Mouse (Mus musculus) embryonic facial prominence, embryonic 13.5 days (tissue): ENCODE results near the gene Atp1a1. TPM values are rescaled to one million over a fixed set of nuclear protein-coding genes. Genes with fewer than 3 reads are reported as not detected.

Experiments used
- ATAC-seq: fragments of 200-750 bp; cut with Nextera tagmentation; 2 replicates; pipeline ENCODE4 v1.8.0; 2017; ENCODE audit warnings: low read depth; ENCODE audit not compliant: insufficient number of reproducible peaks, insufficient read depth, low FRiP score, low TSS enrichment
- H3K27ac ChIP-seq: fragments of 300-500 bp; sonication (generic); 2 replicates; pipeline ENCODE4 v1.5.1; 2015; ENCODE audit warnings: moderate library complexity, mild to moderate bottlenecking, inconsistent platforms
- H3K27me3 ChIP-seq: fragments of 300-500 bp; sonication (generic); 2 replicates; pipeline ENCODE4 v1.6.1; 2015; ENCODE audit warnings: mild to moderate bottlenecking, inconsistent platforms
- H3K36me3 ChIP-seq: fragments of 300-500 bp; sonication (generic); 2 replicates; pipeline ENCODE4 v1.6.1; 2015; ENCODE audit warnings: mild to moderate bottlenecking, inconsistent platforms
- H3K4me1 ChIP-seq: fragments of 300-500 bp; sonication (generic); 2 replicates; pipeline ENCODE4 v1.6.1; 2015; ENCODE audit warnings: inconsistent platforms
- H3K4me2 ChIP-seq: fragments of 300-500 bp; sonication (generic); 2 replicates; pipeline ENCODE4 v1.6.1; 2015; ENCODE audit warnings: moderate library complexity, mild to moderate bottlenecking, inconsistent platforms
- H3K4me3 ChIP-seq: fragments of 300-500 bp; sonication (generic); 2 replicates; pipeline ENCODE4 v1.5.1; 2015; ENCODE audit warnings: mild to moderate bottlenecking, inconsistent platforms
- H3K9ac ChIP-seq: fragments of 300-500 bp; sonication (generic); 2 replicates; pipeline ENCODE4 v1.6.1; 2015; ENCODE audit warnings: mild to moderate bottlenecking, inconsistent platforms
- H3K9me3 ChIP-seq: fragments of 300-500 bp; sonication (generic); 2 replicates; pipeline ENCODE4 v1.6.1; 2016; ENCODE audit warnings: inconsistent platforms
- WGBS: fragments of 180-500 bp; shearing (Covaris S2); methylation state at CpG from one replicate; pipeline ENCODE4 v1.1.7; 2015; ENCODE audit warnings: mixed read lengths; 5-methylcytosine and 5-hydroxymethylcytosine counted together
- polyA plus RNA-seq: library from polyadenylated mRNA; unstranded; fragments of >200 nt; fragmentation: Nextera tagmentation; extraction: Ambion mirVana; gene quantifications from 2 replicates; pipeline ENCODE4 v1.2.1, GENCODE M21; 2015

Atp1a1 gene
- polyA plus RNA-seq, 1 experiment from 2014 or later, result 61.7 TPM

- Histone ChIP-seq H3K4me2 (no peak overlapping the region), H3K27me3 (no peaks in the 10 kb centered on the region), H3K27ac (no peak overlapping the region), H3K9ac (no peak overlapping the region), H3K9me3 (no peaks in the 10 kb centered on the region), H3K4me1 (0 out of 2 replicates have a peak, but pooled peaks cover 2% of the 10 kb centered on the region), H3K4me3 (no peak overlapping the region), H3K36me3 (peaks cover 98% of the 10 kb centered on the region)
- 77% methylated on average over 7 of the region's 7 CpGs for whole genome bisulfite sequencing
- no peak for ATAC-seq
These were observed 16.2 kb downstream of the Atp1a1 start for GRCm38 (mm10) chr3:101588299-101588698.

GRCm38 (mm10) chr3:101586794-101587193 lies 17.7 kb downstream of the Atp1a1 start:
- Histone ChIP-seq H3K36me3 (peaks cover 98% of the 10 kb centered on the region), H3K27ac (no peak overlapping the region), H3K4me2 (no peak overlapping the region), H3K4me3 (no peak overlapping the region), H3K27me3 (no peaks in the 10 kb centered on the region), H3K4me1 (no peaks in the 10 kb centered on the region), H3K9me3 (no peaks in the 10 kb centered on the region), H3K9ac (no peak overlapping the region)
- WGBS, result 91% methylated on average over 12 of the region's 12 CpGs
- no peak for ATAC-seq

DNA sequence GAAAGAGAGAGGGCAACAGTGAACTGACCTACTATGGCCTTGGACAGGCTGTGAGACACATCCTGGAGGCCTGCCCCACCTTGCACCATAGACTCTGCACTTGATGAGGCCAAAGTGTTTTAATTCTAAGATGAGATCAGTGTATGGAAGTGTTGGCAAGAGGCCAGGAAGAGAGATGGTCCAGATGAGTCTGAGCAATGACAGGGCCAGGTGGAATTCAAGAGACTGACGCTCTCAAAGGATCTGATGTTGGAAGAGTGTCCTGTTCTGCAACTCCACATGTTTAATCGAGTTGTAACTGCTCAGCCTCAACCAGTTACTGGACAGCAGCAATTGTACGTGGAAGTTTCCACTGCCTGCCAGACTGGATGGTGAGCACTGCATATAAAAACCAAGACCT lies 26.4 kb downstream of the Atp1a1 start:
- Histone ChIP-seq H3K27ac (no peak overlapping the region), H3K27me3 (no peaks in the 10 kb centered on the region), H3K4me3 (no peak overlapping the region), H3K9ac (no peak overlapping the region), H3K4me1 (peaks cover 7% of the 10 kb centered on the region), H3K9me3 (no peaks in the 10 kb centered on the region), H3K4me2 (no peak overlapping the region), H3K36me3 (peaks cover 88% of the 10 kb centered on the region)
- WGBS, result 80% methylated on average over 3 of the region's 3 CpGs
- ATAC-seq, result no peak

GRCm38 (mm10) chr3:101577361-101577760 lies 27.1 kb downstream of the Atp1a1 start:
- H3K36me3 ChIP-seq, result peaks cover 81% of the 10 kb centered on the region
- no peaks in the 10 kb centered on the region for H3K27me3 ChIP-seq
- no peak overlapping the region for H3K4me2 ChIP-seq
- H3K9ac ChIP-seq, result no peak overlapping the region
- 79% methylated on average over 5 of the region's 5 CpGs for WGBS
- no peak overlapping the region for H3K4me3 ChIP-seq
- no peak for ATAC-seq
- no peaks in the 10 kb centered on the region for H3K9me3 ChIP-seq
- H3K27ac ChIP-seq, result no peak overlapping the region
- H3K4me1 ChIP-seq, result peaks cover 14% of the 10 kb centered on the region

DNA sequence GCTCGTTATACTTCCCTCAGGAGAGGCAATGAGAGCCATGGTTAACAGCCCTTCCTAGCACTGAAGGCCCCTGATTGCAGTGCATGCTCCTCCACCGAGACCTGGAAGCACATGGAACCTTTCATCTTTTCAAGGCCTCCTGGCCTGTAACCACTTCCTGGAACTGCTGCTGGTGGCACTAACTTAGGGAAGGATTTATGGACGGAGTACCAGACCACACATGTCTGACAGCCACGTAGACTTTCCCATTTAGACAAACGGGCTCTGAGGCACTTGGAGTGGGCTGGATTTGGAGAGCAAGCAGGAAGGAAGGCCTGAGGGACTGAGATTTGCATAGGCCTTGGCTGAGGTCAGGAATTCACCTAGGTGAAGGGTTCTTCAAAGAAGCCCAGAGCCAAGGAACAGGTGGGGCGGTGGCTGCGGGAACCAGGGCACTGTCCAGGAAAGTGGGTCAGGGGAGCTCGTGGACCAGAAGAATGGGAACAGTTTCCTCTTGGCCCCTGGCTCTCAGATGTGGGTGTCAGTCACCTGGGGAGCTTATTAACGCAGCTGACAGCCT lies 28.9 kb downstream of the Atp1a1 start:
- no peak overlapping the region for H3K9ac ChIP-seq
- H3K27ac ChIP-seq, result no peak overlapping the region
- H3K4me1 ChIP-seq, result peaks cover 32% of the 10 kb centered on the region
- H3K36me3 ChIP-seq, result peaks cover 63% of the 10 kb centered on the region
- no peaks in the 10 kb centered on the region for H3K9me3 ChIP-seq
- no peak overlapping the region for H3K4me2 ChIP-seq
- no peak for ATAC-seq
- 72% methylated on average over 9 of the region's 9 CpGs for WGBS
- no peaks in the 10 kb centered on the region for H3K27me3 ChIP-seq
- H3K4me3 ChIP-seq, result no peak overlapping the region

DNA sequence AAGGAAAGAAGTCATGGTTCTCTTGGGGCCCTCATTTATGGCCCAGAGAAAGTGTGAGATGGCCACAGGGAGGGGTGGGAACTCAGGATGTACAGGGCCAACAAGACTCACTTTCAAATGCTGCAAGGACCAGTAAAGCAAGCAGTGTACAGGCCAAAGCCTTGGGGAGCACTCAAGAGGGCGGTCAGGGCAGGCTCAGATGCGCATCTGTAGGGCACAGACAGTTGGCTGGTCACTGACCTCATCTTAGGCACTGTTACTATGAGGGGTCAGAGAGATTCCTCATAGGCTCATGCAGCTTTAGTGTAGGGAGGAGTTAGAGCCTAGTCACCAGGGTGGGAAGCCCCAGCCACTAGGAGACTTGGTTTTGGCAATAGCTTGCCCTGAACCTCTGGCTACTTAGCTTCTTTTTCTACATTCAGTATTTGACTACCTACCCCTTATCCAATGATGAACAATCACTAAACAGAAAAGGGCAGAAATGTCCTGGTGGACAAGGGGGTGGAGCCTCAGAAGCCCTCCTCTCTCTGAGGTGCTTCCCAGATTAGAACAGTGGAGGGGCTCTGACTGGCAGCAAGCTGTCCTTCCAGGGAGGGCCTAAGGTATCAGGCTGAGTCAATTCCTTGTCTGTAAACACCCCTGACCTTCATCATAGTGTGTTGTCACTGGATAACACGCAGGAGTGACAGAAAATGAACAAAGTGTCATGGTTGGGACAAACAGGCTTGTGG lies 29.9 kb downstream of the Atp1a1 start:
- Histone ChIP-seq H3K4me3 (no peak overlapping the region), H3K9me3 (no peaks in the 10 kb centered on the region), H3K27me3 (no peaks in the 10 kb centered on the region), H3K4me2 (no peak overlapping the region), H3K9ac (0 out of 2 replicates have a peak overlapping the region, but pooled peaks have one; percentile 3), H3K27ac (no peak overlapping the region), H3K4me1 (peaks cover 32% of the 10 kb centered on the region), H3K36me3 (peaks cover 54% of the 10 kb centered on the region)
- no peak for ATAC-seq
- WGBS, result 88% methylated on average over 3 of the region's 3 CpGs

DNA sequence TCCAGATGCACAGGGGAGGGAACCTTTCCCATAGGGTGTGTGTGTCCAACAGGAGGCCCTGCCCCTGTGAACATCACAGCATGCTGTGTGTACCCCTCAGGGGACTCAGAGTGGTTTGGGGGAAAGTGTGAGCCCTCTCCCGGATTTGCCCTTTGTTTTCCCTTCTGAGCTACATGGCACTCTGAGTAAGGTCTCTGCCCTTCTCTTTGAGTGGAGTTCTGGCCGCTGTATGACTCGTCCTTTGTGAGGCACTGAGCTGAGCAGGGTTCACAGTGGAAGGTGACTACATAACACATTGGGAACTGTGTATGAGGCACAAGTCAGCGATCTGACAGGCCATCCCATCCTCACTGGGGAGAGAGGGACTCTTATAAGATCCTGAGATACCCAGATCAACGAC lies 31.5 kb downstream of the Atp1a1 start:
- ATAC-seq, result no peak
- peaks cover 32% of the 10 kb centered on the region for H3K4me1 ChIP-seq
- H3K27ac ChIP-seq, result peak overlapping the region; percentile 72
- H3K27me3 ChIP-seq, result no peaks in the 10 kb centered on the region
- peaks cover 37% of the 10 kb centered on the region for H3K36me3 ChIP-seq
- no peak overlapping the region for H3K4me3 ChIP-seq
- H3K9ac ChIP-seq, result peak overlapping the region; percentile 21; the same call in 1 of the 2 replicates
- H3K4me2 ChIP-seq, result no peak overlapping the region
- no peaks in the 10 kb centered on the region for H3K9me3 ChIP-seq
- 70% methylated on average over 5 of the region's 5 CpGs for WGBS

GRCm38 (mm10) chr3:101572174-101572626 lies 32.3 kb downstream of the Atp1a1 start:
- H3K9me3 ChIP-seq, result no peaks in the 10 kb centered on the region
- peak overlapping the region; percentile 72 for H3K27ac ChIP-seq
- H3K4me3 ChIP-seq, result no peak overlapping the region
- peaks cover 29% of the 10 kb centered on the region for H3K36me3 ChIP-seq
- H3K27me3 ChIP-seq, result no peaks in the 10 kb centered on the region
- H3K4me1 ChIP-seq, result peaks cover 28% of the 10 kb centered on the region
- peak overlapping the region; percentile 17; the same call in 1 of the 2 replicates for H3K9ac ChIP-seq
- H3K4me2 ChIP-seq, result no peak overlapping the region
- ATAC-seq, result 0 out of 2 replicates have a peak, but pooled peaks have one; percentile 50
- 22% methylated on average over 7 of the region's 7 CpGs for WGBS

GRCm38 (mm10) chr3:101571515-101572130 lies 32.9 kb downstream of the Atp1a1 start:
- H3K4me1 ChIP-seq, result peaks cover 28% of the 10 kb centered on the region
- H3K4me3 ChIP-seq, result no peak overlapping the region
- H3K27me3 ChIP-seq, result no peaks in the 10 kb centered on the region
- H3K36me3 ChIP-seq, result peaks cover 24% of the 10 kb centered on the region
- H3K27ac ChIP-seq, result peak overlapping the region; percentile 72
- no peak overlapping the region for H3K4me2 ChIP-seq
- no peak for ATAC-seq
- H3K9ac ChIP-seq, result no peak overlapping the region
- 42% methylated on average over 8 of the region's 8 CpGs for WGBS
- no peaks in the 10 kb centered on the region for H3K9me3 ChIP-seq

GRCm38 (mm10) chr3:101570747-101571514 lies 33.6 kb downstream of the Atp1a1 start:
- Histone ChIP-seq H3K4me3 (no peak overlapping the region), H3K4me1 (peaks cover 28% of the 10 kb centered on the region), H3K4me2 (no peak overlapping the region), H3K9me3 (no peaks in the 10 kb centered on the region), H3K9ac (no peak overlapping the region), H3K27ac (peak overlapping the region; percentile 72), H3K36me3 (peaks cover 17% of the 10 kb centered on the region), H3K27me3 (no peaks in the 10 kb centered on the region)
- WGBS, result 77% methylated on average over 6 of the region's 6 CpGs
- ATAC-seq, result no peak

GRCm38 (mm10) chr3:101570246-101570645 lies 34.2 kb downstream of the Atp1a1 start:
- H3K27me3 ChIP-seq, result no peaks in the 10 kb centered on the region
- ATAC-seq, result no peak
- no peaks in the 10 kb centered on the region for H3K9me3 ChIP-seq
- H3K27ac ChIP-seq, result no peak overlapping the region
- H3K9ac ChIP-seq, result no peak overlapping the region
- 76% methylated on average over 3 of the region's 3 CpGs for WGBS
- H3K4me2 ChIP-seq, result no peak overlapping the region
- no peak overlapping the region for H3K4me3 ChIP-seq
- peaks cover 28% of the 10 kb centered on the region for H3K4me1 ChIP-seq
- H3K36me3 ChIP-seq, result peaks cover 10% of the 10 kb centered on the region
